Mouse (Mus musculus): Measurements from ENCODE around the gene Sirpa.

GRCm38 (mm10) chr2:129613971-129614370 is 21.3 kb downstream of the Sirpa start:
- TF ChIP-seq CTCF (IDR thresholded peaks at IDR 0.05 in 2 of 3, conservative IDR thresholded peaks at IDR 0.05 in 1 of 3; ENCODE audit: control insufficient read depth in 1 of 3, insufficient read depth in 1 of 3, low read depth in 2 of 3, low read length in 3 of 3, poor library complexity in 1 of 3, severe bottlenecking in 1 of 3), result no peak
- no peak for TF ChIP-seq CHD2 (IDR thresholded peaks at IDR 0.05; ENCODE audit: low read length)
- no peak for TF ChIP-seq RCOR1 (IDR thresholded peaks at IDR 0.05; ENCODE audit: low read depth, low read length)
- no peak for TF ChIP-seq TCF12 (IDR thresholded peaks at IDR 0.05; ENCODE audit: low read depth, low read length)
- no peak for TF ChIP-seq EP300 (IDR thresholded peaks at IDR 0.05; ENCODE audit: low read depth in 1 of 2, low read length in 2 of 2)
- no peak for TF ChIP-seq POLR2AphosphoS2 (IDR thresholded peaks at IDR 0.05; ENCODE audit: low read length)
- TF ChIP-seq MAX (IDR thresholded peaks at IDR 0.05; ENCODE audit: low read length), result no peak
- TF ChIP-seq POLR2A (IDR thresholded peaks at IDR 0.05; ENCODE audit: control insufficient read depth in 1 of 2, insufficient read depth in 1 of 2, low read depth in 1 of 2, low read length in 2 of 2, poor library complexity in 1 of 2), result no peak
- TF ChIP-seq HCFC1 (IDR thresholded peaks at IDR 0.05; ENCODE audit: low read depth, low read length), result no peak
- no peak for TF ChIP-seq CHD1 (IDR thresholded peaks at IDR 0.05; ENCODE audit: low read depth, low read length)
- TF ChIP-seq JUND (IDR thresholded peaks at IDR 0.05; ENCODE audit: low read depth, low read length), result no peak
- no peak for TF ChIP-seq NRF1 (IDR thresholded peaks at IDR 0.05; ENCODE audit: insufficient read depth, low read depth, low read length, poor library complexity, severe bottlenecking)
